Mouse (Mus musculus) bone marrow, adult 2 months (tissue): Measurements from ENCODE around the gene Nhlh1.

ENCODE experiments used
- CTCF ChIP-seq: fragments of 200-500 bp; IDR thresholded peaks from 2 replicates; pipeline ENCODE4 v1.5.1; 2011; ENCODE audit warnings: low read length, control low read depth; ENCODE audit not compliant: control insufficient read depth, insufficient read depth
- POLR2A ChIP-seq: fragments of 200-500 bp; IDR thresholded peaks from 2 replicates; pipeline ENCODE4 v1.6.1; 2011; ENCODE audit warnings: low read depth, mild to moderate bottlenecking, control low read depth, low read length, borderline replicate concordance; ENCODE audit not compliant: control insufficient read depth

GRCm38 (mm10) chr1:172010042-172010824 is 47.1 kb downstream of the Nhlh1 start:
- TF ChIP-seq CTCF (no peak), POLR2A (no peak)
